Mouse (Mus musculus) heart, adult 2 months (tissue): ENCODE results near the gene Hist1h2ad. TPM values are rescaled to one million over a fixed set of nuclear protein-coding genes. Genes with fewer than 3 reads are reported as not detected.

Experiments used
- DNase-seq, 2 experiments: peaks; one replicate each; pipeline ENCODE4 v3.0.0; 2021
- H3K27ac ChIP-seq: fragments of 200-600 bp; 2 replicates; pipeline ENCODE4 v1.8.1; 2022
- H3K27me3 ChIP-seq: fragments of 200-500 bp; 2 replicates; pipeline ENCODE4 v1.6.1; 2012; ENCODE audit warnings: mild to moderate bottlenecking, low read length, inconsistent platforms, mixed read lengths; ENCODE audit not compliant: control insufficient read depth, insufficient read depth
- H3K36me3 ChIP-seq: fragments of 200-500 bp; 2 replicates; pipeline ENCODE4 v1.6.1; 2012; ENCODE audit warnings: low read length, inconsistent platforms; ENCODE audit not compliant: control insufficient read depth, insufficient read depth
- H3K4me1 ChIP-seq: fragments of 200-500 bp; 2 replicates; pipeline ENCODE4 v1.6.1; 2011; ENCODE audit warnings: low read length; ENCODE audit not compliant: control insufficient read depth, insufficient read depth
- H3K4me3 ChIP-seq: fragments of 200-600 bp; 2 replicates; pipeline ENCODE4 v1.8.1; 2022
- H3K79me2 ChIP-seq: fragments of 200-500 bp; replicated peaks from 2 replicates; pipeline ENCODE4 v1.6.1; 2012; ENCODE audit warnings: mild to moderate bottlenecking, inconsistent platforms, low read length, moderate library complexity, mixed read lengths; ENCODE audit not compliant: control insufficient read depth, insufficient read depth
- H3K9ac ChIP-seq: fragments of 200-500 bp; 2 replicates; pipeline ENCODE4 v1.6.1; 2012; ENCODE audit warnings: low read depth, mild to moderate bottlenecking, control low read depth, inconsistent platforms, low read length, mixed read lengths
- CTCF ChIP-seq: fragments of 200-600 bp; IDR thresholded peaks from 2 replicates; pipeline ENCODE4 v1.8.1; 2022; ENCODE audit warnings: antibody characterized with exemption, mild to moderate bottlenecking, moderate library complexity
- EP300 ChIP-seq: fragments of 200-500 bp; IDR thresholded peaks from 2 replicates; pipeline ENCODE4 v1.6.1; 2011; ENCODE audit warnings: low read depth, low read length, control low read depth; ENCODE audit not compliant: insufficient read depth
- POLR2A ChIP-seq: fragments of 200-500 bp; IDR thresholded peaks from 2 replicates; pipeline ENCODE4 v1.6.1; 2011; ENCODE audit warnings: mild to moderate bottlenecking, low read depth, low read length, control low read depth; ENCODE audit not compliant: insufficient read depth
- WGBS: fragments of 180-500 bp; shearing (Covaris S2); methylation state at CpG from one replicate; pipeline ENCODE4 v1.1.7; 2018; 5-methylcytosine and 5-hydroxymethylcytosine counted together
- intact Hi-C: fragments of 180-260 bp; cut with DNase I; formaldehyde crosslinking; loops from one replicate; pipeline ENCODE4 v1.15.1; 2025
- polyA plus RNA-seq: library from polyadenylated mRNA; depleted of rRNA; stranded (reverse); fragments of >200 nt; gene quantifications from 2 replicates; pipeline ENCODE4 v1.2.3, GENCODE M21; 2012
- total RNA-seq, 2 experiments: library from RNA; stranded (reverse); gene quantifications; 2 replicates each; pipeline ENCODE4 v1.2.3; 2021

Gene Hist1h2ad
- total and polyA plus RNA-seq, 3 experiments, result 0.61 to 2.8 (median 1.4) TPM

- H3K4me3 ChIP-seq, result no peak overlapping the region
- no peak overlapping the region for H3K9ac ChIP-seq
- no peak for TF ChIP-seq EP300
- DNase-seq, result no peak
- H3K4me1 ChIP-seq, result no peaks in the 10 kb centered on the region
- no peaks in the 10 kb centered on the region for H3K27me3 ChIP-seq
- no peak overlapping the region for H3K27ac ChIP-seq
- intact Hi-C loops, result no loop called here
- no peaks in the 10 kb centered on the region for H3K79me2 ChIP-seq
- no peaks in the 10 kb centered on the region for H3K36me3 ChIP-seq
Measured at GRCm38 (mm10) chr13:23609844-23610243, 35.7 kb downstream of the Hist1h2ad start.

GRCm38 (mm10) chr13:23610393-23610792 lies 36.2 kb downstream of the Hist1h2ad start:
- intact Hi-C loops, result no loop called here
- no peaks in the 10 kb centered on the region for H3K27me3 ChIP-seq
- WGBS, result 59% methylated on average over 2 of the region's 2 CpGs

DNA sequence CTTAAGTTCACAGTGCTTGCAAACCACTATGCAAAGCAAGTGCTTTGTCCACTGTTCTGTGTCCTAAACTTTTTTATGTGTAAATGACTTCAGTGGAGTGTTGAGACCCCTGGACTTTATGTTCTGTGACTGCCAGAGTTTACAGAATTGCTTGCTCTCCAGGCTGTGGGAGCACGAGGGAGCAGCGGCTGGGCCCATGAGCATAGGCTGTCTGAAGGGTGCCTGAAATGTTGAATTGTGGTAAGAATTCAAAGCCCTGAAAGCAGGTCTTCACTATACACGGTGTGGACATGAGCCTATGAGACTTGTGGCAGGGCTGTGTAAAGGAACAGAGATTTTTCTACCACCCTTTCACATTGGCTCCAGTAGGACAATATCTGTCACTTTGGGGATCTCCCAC lies 37.5 kb downstream of the Hist1h2ad start:
- WGBS, result 86% methylated on average over 3 of the region's 3 CpGs
- no peak overlapping the region for H3K4me3 ChIP-seq
- intact Hi-C loops, result no loop called here
- no peak for DNase-seq
- no peak overlapping the region for H3K9ac ChIP-seq
- no peaks in the 10 kb centered on the region for H3K4me1 ChIP-seq
- TF ChIP-seq EP300 (no peak), CTCF (no peak), POLR2A (no peak)
- no peaks in the 10 kb centered on the region for H3K27me3 ChIP-seq
- H3K36me3 ChIP-seq, result no peaks in the 10 kb centered on the region
- H3K79me2 ChIP-seq, result no peaks in the 10 kb centered on the region
- H3K27ac ChIP-seq, result no peak overlapping the region

More at GRCm38 (mm10) chr13:23610393-23610792, 36.2 kb downstream of the Hist1h2ad start:
- TF ChIP-seq POLR2A (no peak), CTCF (no peak), EP300 (no peak)
- H3K9ac ChIP-seq, result no peak overlapping the region
- H3K27ac ChIP-seq, result no peak overlapping the region
- no peaks in the 10 kb centered on the region for H3K79me2 ChIP-seq
- H3K36me3 ChIP-seq, result no peaks in the 10 kb centered on the region
- no peak for DNase-seq
- H3K4me1 ChIP-seq, result no peaks in the 10 kb centered on the region
- H3K4me3 ChIP-seq, result no peak overlapping the region

DNA sequence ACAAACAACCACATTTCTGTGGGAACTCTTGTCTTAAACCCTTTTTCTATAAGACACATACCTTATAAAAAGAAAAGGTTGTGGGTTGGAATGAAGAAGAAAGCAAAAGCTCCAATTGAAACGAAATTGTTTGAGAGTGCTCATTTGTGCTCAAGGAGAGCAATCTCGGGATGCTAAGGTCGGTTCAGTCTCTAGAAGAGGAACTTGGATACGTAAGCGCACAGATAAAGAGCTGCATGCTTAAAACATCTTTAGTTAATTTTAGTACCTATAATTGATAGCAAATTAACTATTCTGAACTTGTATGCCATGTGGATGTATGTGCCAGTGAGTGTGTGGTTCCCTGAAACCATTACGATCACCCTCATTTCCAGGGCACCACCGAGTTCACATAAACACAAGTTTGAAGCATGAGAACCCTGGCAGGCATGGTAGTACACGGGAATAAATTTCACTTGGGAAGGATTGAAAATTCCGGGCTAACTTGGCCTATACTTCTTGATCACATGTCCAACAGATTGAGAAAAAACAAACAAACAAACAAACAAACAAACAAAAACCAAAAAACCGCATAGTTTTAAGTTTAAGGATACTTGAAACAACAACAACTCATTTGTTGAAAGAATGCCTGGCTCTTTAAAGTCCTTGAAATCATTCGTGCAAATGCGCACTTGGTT lies 46.0 kb downstream of the Hist1h2ad start:
- Histone ChIP-seq H3K27ac (peak overlapping the region; percentile 97), H3K36me3 (peaks cover 3% of the 10 kb centered on the region; the same call in 1 of the 2 replicates), H3K9ac (peak overlapping the region; percentile 50), H3K27me3 (no peaks in the 10 kb centered on the region), H3K4me1 (peaks cover 3% of the 10 kb centered on the region), H3K79me2 (0 out of 2 replicates have a peak, but pooled peaks cover 1% of the 10 kb centered on the region), H3K4me3 (peak overlapping the region; percentile 77)
- DNase-seq, result no peak
- intact Hi-C loops, result loop anchor here (5.0 to 10.0 kb wide), 4 partner anchors 88 to 1795 kb away; partner anchors contain the start of genes Hist1h2af, Hist1h2ag, Hist1h2bb and Hist1h2bj
- TF ChIP-seq CTCF (no peak), EP300 (no peak), POLR2A (no peak)
- WGBS, result 47% methylated on average over 12 of the region's 12 CpGs

DNA sequence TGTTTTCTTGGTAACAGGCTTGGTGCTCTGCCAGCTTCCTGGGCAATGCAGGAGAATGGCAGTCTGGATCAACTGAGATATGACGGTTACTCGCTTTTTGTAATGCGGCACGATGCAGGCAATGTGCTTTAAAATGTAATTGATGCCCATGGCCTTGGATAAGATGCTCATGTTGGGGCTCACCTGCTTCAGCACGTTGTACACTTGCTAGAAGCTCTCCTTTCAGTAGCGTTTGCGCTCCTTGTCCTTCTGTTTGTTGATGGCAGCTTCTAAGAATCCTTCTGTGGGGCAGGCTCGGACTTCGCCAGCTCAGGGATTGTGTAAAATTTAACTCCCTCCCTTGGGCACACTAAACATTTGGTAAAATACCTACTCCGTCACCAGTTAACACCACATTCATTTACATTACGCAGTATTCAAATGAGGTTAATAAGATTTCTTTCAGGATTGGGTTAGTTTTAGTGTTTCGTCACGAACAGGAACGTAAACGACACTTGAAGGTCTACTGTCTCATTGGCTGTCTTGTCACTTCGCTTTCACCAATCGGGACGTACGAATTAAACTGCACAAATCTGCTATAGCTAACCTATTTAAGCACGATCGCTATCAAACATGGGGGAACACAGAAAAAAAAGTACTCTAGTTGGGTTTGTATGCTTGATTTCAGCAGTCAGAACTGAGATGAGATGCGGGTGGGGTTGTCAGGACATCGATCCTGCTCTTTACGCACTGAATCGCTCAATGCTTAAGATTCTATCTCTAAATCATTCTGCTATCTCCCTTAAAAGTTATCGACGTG lies 46.8 kb downstream of the Hist1h2ad start, which contains the start of gene Hist1h2be:
Gene Hist1h2be (minus strand): TSS at position 392 of the 799 bp plus-strand sequence.
- no peak; the same call in 1 of the 2 replicates for TF ChIP-seq POLR2A
- TF ChIP-seq EP300, result 0 out of 2 replicates have a peak, but pooled peaks have one; percentile 55
- no peak for TF ChIP-seq CTCF
- peak; percentile 73 to 75 for DNase-seq
- Histone ChIP-seq H3K9ac (peak within 1 kb of the TSS; percentile 78), H3K79me2 (0 out of 2 replicates have a peak, but pooled peaks cover 1% of the 10 kb centered on the region), H3K36me3 (peaks cover 3% of the 10 kb centered on the region; the same call in 1 of the 2 replicates), H3K4me1 (peaks cover 3% of the 10 kb centered on the region), H3K4me3 (peak within 1 kb of the TSS; percentile 77), H3K27ac (peak within 1 kb of the TSS; percentile 97), H3K27me3 (no peaks in the 10 kb centered on the region)
- intact Hi-C loops, result loop anchor here (1.0 to 10.0 kb wide), 5 partner anchors 35 to 1796 kb away; partner anchors contain the start of genes Hist1h2af, Hist1h2ag, Hist1h2bb and Hist1h2bj
- whole genome bisulfite sequencing, result under 1% methylated on average over 27 of the region's 27 CpGs
